ENCODE assay signal across 21 mouse cellular contexts in the genomic region with DNA sequence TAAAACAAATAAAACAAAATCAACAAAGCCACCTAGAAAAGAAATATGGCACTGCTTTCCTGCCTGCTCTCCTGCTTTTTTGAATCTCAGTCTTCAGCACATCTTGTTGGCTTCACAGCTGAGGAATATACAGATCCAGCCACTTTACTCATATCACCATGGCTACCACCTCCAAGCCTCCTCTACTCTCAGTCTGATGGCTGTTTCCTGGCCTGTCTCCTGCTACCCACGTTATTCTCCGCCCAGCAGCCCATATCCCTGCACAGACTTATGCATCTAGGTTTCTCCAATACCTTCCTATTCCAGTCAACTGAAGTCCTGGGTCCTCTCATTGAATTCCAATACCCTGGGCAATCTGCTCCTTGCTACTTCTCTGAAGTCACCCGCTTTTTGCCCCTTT. TPM values are rescaled to one million over a fixed set of nuclear protein-coding genes. Genes with fewer than 3 reads are reported as not detected.
A peak's percentile ranks its signal among the peaks of the same experiment; 100 is the strongest.
DNase-seq lines count a peak whose midpoint lies in the region; ATAC-seq and TF ChIP-seq lines count a peak whose summit lies in the region.
"Had no signal": no experiment of that assay in that cellular context is flagged by ENCODE, and none has a peak within 500 bp of the region (broad histone marks: within the 10 kb centered on the region; RNA-seq: fewer than 3 reads in every experiment).

No protein-coding gene starts in this region.

- ATAC-seq in midbrain, embryonic 14.5 days (ENCODE audit: low FRiP score, low TSS enrichment), result no peak
- ATAC-seq: forebrain, embryonic 16.5 days; hindbrain, postnatal 0 days; intestine, postnatal 0 days; lung, postnatal 0 days; midbrain, embryonic 13.5 days had no signal

- 79% methylated on average over 3 of the region's 3 CpGs for WGBS in midbrain, embryonic 14.5 days

- H3K4me3 ChIP-seq in cortical plate, adult 2 months (ENCODE audit: insufficient read depth, low read length), result no peak overlapping the region
- no peak overlapping the region for H3K4me3 ChIP-seq in midbrain, embryonic 14.5 days (replicated peaks; ENCODE audit: low read depth, low read length)
- H3K4me3 ChIP-seq: limb, embryonic 13.5 days; liver, embryonic 15.5 days; midbrain, embryonic 13.5 days; neural tube, embryonic 13.5 days had no signal

- peak; percentile 91 for DNase-seq in brain, adult 2 months (ENCODE audit: low read depth, low spot score)
- DNase-seq in layer of hippocampus, adult 9-11 months, result peak; percentile 73
- DNase-seq in right cerebral cortex, postnatal 10 days (ENCODE audit: low spot score in 2 of 2), result peak; percentile 72 to 87
- DNase-seq in heart, adult 18-20 months, result no peak
- no peak for DNase-seq in midbrain, embryonic 14.5 days
- no peak for DNase-seq in cerebellum, postnatal 25 days
- DNase-seq: cerebellum, adult 9-11 months; embryo, embryonic 11 days; gastrocnemius, postnatal 14 days; thymus, postnatal 14 days had no signal

- no peak for TF ChIP-seq CTCF in cortical plate, adult 2 months (IDR thresholded peaks at IDR 0.05; ENCODE audit: extremely low read depth, insufficient read depth, low read length)

- H3K4me1 ChIP-seq in cortical plate, adult 2 months (ENCODE audit: control insufficient read depth, insufficient read depth, low read length), result peaks cover 1% of the 10 kb centered on the region
- H3K4me1 ChIP-seq in midbrain, embryonic 14.5 days (ENCODE audit: control insufficient read depth, insufficient read depth, low read length), result no peaks in the 10 kb centered on the region
- H3K4me1 ChIP-seq: midbrain, embryonic 13.5 days had no signal

- peak overlapping the region; percentile 48; the same call in 1 of the 2 replicates for H3K27ac ChIP-seq in cortical plate, adult 2 months (ENCODE audit: insufficient read depth, low read length)
- H3K27ac ChIP-seq in midbrain, embryonic 14.5 days (replicated peaks; ENCODE audit: low read depth, low read length), result no peak overlapping the region
- H3K27ac ChIP-seq: hindbrain, postnatal 0 days; kidney, postnatal 0 days; limb, embryonic 13.5 days; liver, embryonic 15.5 days; midbrain, embryonic 13.5 days; neural tube, embryonic 13.5 days had no signal

- no peak overlapping the region for H3K4me2 ChIP-seq in midbrain, embryonic 14.5 days (ENCODE audit: low read length)
- H3K4me2 ChIP-seq: limb, embryonic 13.5 days; liver, embryonic 15.5 days; midbrain, embryonic 13.5 days; neural tube, embryonic 13.5 days had no signal

- no peaks in the 10 kb centered on the region for H3K9me3 ChIP-seq in midbrain, embryonic 14.5 days (ENCODE audit: control insufficient read depth, low read length)
- H3K9me3 ChIP-seq: limb, embryonic 13.5 days; liver, embryonic 15.5 days; midbrain, embryonic 13.5 days; neural tube, embryonic 13.5 days had no signal

- no peak overlapping the region for H3K9ac ChIP-seq in midbrain, embryonic 14.5 days (replicated peaks; ENCODE audit: low read length)
- H3K9ac ChIP-seq: limb, embryonic 13.5 days; liver, embryonic 15.5 days; midbrain, embryonic 13.5 days; neural tube, embryonic 13.5 days had no signal

- no peaks in the 10 kb centered on the region for H3K36me3 ChIP-seq in midbrain, embryonic 14.5 days (ENCODE audit: control insufficient read depth, insufficient read depth, low read length)
- H3K36me3 ChIP-seq: limb, embryonic 13.5 days; liver, embryonic 15.5 days; midbrain, embryonic 13.5 days; neural tube, embryonic 13.5 days had no signal

- no peaks in the 10 kb centered on the region for H3K27me3 ChIP-seq in midbrain, embryonic 14.5 days (ENCODE audit: control insufficient read depth, insufficient read depth, low read length)
- H3K27me3 ChIP-seq: limb, embryonic 13.5 days; midbrain, embryonic 13.5 days; neural tube, embryonic 13.5 days had no signal

- TF ChIP-seq POLR2A in cortical plate, adult 2 months (IDR thresholded peaks at IDR 0.05; ENCODE audit: extremely low read depth, insufficient read depth, low read length), result no peak

RNA-seq across cellular contexts. Expression of gene Tmem136, which starts 17.2 kb away (rescaled TPM):
- polyA plus RNA-seq in cortical plate, adult 2 months (2012; rRNA removed), result 20.9 and 21.9 TPM in 2 replicates
- total RNA-seq in heart, adult 18-20 months (2021), result 1 to 10 TPM; 5.0 to 6.2 TPM
- 9.8 and 11.6 TPM in 2 replicates for polyA plus RNA-seq in midbrain, embryonic 14.5 days (2014; fragmentation: Nextera tagmentation; extraction: Ambion mirVana)
- total RNA-seq: megakaryocyte progenitor cell, adult 5-6 weeks had no signal

RNA-seq across cellular contexts. Expression of gene Arhgef12, which starts 26.5 kb away (rescaled TPM):
- polyA plus RNA-seq in cortical plate, adult 2 months (2012; rRNA removed), result 63.4 and 63.6 TPM in 2 replicates
- total RNA-seq in heart, adult 18-20 months (2021), result 100 to 1,000 TPM; 119 to 128 TPM
- polyA plus RNA-seq in midbrain, embryonic 14.5 days (2014; fragmentation: Nextera tagmentation; extraction: Ambion mirVana), result 34.8 and 38.6 TPM in 2 replicates

Comparison
In these comparisons a context has a peak if more than half of its experiments do, and no peak if none do; other contexts are left out.
1. DNase-seq: peak in brain, adult 2 months (single experiment), layer of hippocampus, adult 9-11 months (single experiment) and right cerebral cortex, postnatal 10 days (2 of 2); none in heart, adult 18-20 months (0 of 2), midbrain, embryonic 14.5 days (single experiment) and cerebellum, postnatal 25 days (0 of 2).